Mouse (Mus musculus): Measurements from ENCODE around the gene Mb21d2. TPM values are rescaled to one million over a fixed set of nuclear protein-coding genes. Genes with fewer than 3 reads are reported as not detected.

Gene Mb21d2
- polyA plus RNA-seq, 3 experiments from 2014 or later = not detected

GRCm38 (mm10) chr16:28859009-28859288 lies 70.5 kb downstream of the Mb21d2 start:
- ATAC-seq = no peak

GRCm38 (mm10) chr16:28858210-28859008 lies 71.1 kb downstream of the Mb21d2 start:
- no peak for ATAC-seq

GRCm38 (mm10) chr16:28851409-28851821 lies 78.1 kb downstream of the Mb21d2 start:
- no peak for ATAC-seq

- no peak for ATAC-seq
These were observed 78.6 kb downstream of the Mb21d2 start for GRCm38 (mm10) chr16:28850881-28851280.

GRCm38 (mm10) chr16:28846123-28846522 lies 83.3 kb downstream of the Mb21d2 start:
- no peak for ATAC-seq

GRCm38 (mm10) chr16:28845336-28845735 lies 84.1 kb downstream of the Mb21d2 start:
- no peak for ATAC-seq

GRCm38 (mm10) chr16:28841102-28841501 lies 88.4 kb downstream of the Mb21d2 start:
- ATAC-seq = no peak

- ATAC-seq = no peak
These were observed 89.1 kb downstream of the Mb21d2 start for GRCm38 (mm10) chr16:28840075-28840974.

GRCm38 (mm10) chr16:28839575-28839974 lies 89.9 kb downstream of the Mb21d2 start:
- no peak for ATAC-seq

GRCm38 (mm10) chr16:28838016-28838415 lies 91.5 kb downstream of the Mb21d2 start:
- no peak for ATAC-seq

- no peak for ATAC-seq
These were observed 97.3 kb downstream of the Mb21d2 start for GRCm38 (mm10) chr16:28832085-28832635.

GRCm38 (mm10) chr16:28829263-28829955 lies 100.1 kb downstream of the Mb21d2 start:
- ATAC-seq = no peak

GRCm38 (mm10) chr16:28824781-28825180 lies 104.7 kb downstream of the Mb21d2 start:
- no peak for ATAC-seq

GRCm38 (mm10) chr16:28821774-28822173 lies 107.7 kb downstream of the Mb21d2 start:
- ATAC-seq = no peak

GRCm38 (mm10) chr16:28818749-28819285 lies 110.7 kb downstream of the Mb21d2 start:
- ATAC-seq = no peak

- ATAC-seq = no peak
These were observed 116.2 kb downstream of the Mb21d2 start for GRCm38 (mm10) chr16:28813290-28813689.

GRCm38 (mm10) chr16:28809089-28809488 lies 120.4 kb downstream of the Mb21d2 start:
- no peak for ATAC-seq

- ATAC-seq = no peak
These were observed 136.4 kb downstream of the Mb21d2 start for GRCm38 (mm10) chr16:28793115-28793514.
